Mouse (Mus musculus) thymus, postnatal 4 days (tissue): ENCODE data around the gene Fam169b.

Source experiments
- DNase-seq: peaks from one replicate; pipeline ENCODE4 v3.0.0; 2021

Fam169b gene

GRCm38 (mm10) chr7:68320078-68320810, 46.6 kb downstream of the Fam169b start:
- DNase-seq: no peak

GRCm38 (mm10) chr7:68323051-68323450, 49.4 kb downstream of the Fam169b start:
- peak; percentile 52 for DNase-seq

GRCm38 (mm10) chr7:68326190-68326722, 52.6 kb downstream of the Fam169b start:
- DNase-seq: no peak

- DNase-seq: peak; percentile 61
These were observed 55.4 kb downstream of the Fam169b start for GRCm38 (mm10) chr7:68329000-68329399.

GRCm38 (mm10) chr7:68332799-68333198, 59.2 kb downstream of the Fam169b start:
- DNase-seq: no peak

- DNase-seq: no peak
These were observed 63.6 kb downstream of the Fam169b start for GRCm38 (mm10) chr7:68337080-68337781.

GRCm38 (mm10) chr7:68338680-68339079, 65.0 kb downstream of the Fam169b start:
- no peak for DNase-seq

- DNase-seq: no peak
These were observed 70.9 kb downstream of the Fam169b start for GRCm38 (mm10) chr7:68344561-68344960.

- DNase-seq: no peak
These were observed 72.3 kb downstream of the Fam169b start for GRCm38 (mm10) chr7:68345963-68346362.

- DNase-seq: no peak
These were observed 81.9 kb downstream of the Fam169b start for GRCm38 (mm10) chr7:68355325-68356076.

GRCm38 (mm10) chr7:68357407-68357806, 83.8 kb downstream of the Fam169b start:
- DNase-seq: peak; percentile 68

GRCm38 (mm10) chr7:68362609-68363008, 89.0 kb downstream of the Fam169b start:
- DNase-seq: no peak

GRCm38 (mm10) chr7:68365711-68366110, 92.1 kb downstream of the Fam169b start:
- DNase-seq: no peak

GRCm38 (mm10) chr7:68368948-68369347, 95.3 kb downstream of the Fam169b start:
- no peak for DNase-seq

- peak; percentile 89 for DNase-seq
These were observed 96.1 kb downstream of the Fam169b start for GRCm38 (mm10) chr7:68369694-68370093.

GRCm38 (mm10) chr7:68374109-68374857, 100.6 kb downstream of the Fam169b start:
- DNase-seq: peak; percentile 77

- DNase-seq: no peak
These were observed 108.5 kb downstream of the Fam169b start for GRCm38 (mm10) chr7:68382187-68382586.

GRCm38 (mm10) chr7:68386767-68387166, 113.1 kb downstream of the Fam169b start:
- DNase-seq: no peak

GRCm38 (mm10) chr7:68395707-68396333, 122.2 kb downstream of the Fam169b start:
- no peak for DNase-seq

GRCm38 (mm10) chr7:68400516-68400915, 126.9 kb downstream of the Fam169b start:
- no peak for DNase-seq

GRCm38 (mm10) chr7:68408611-68409010, 135.0 kb downstream of the Fam169b start:
- no peak for DNase-seq
